Mouse (Mus musculus): ENCODE measurements around the gene Mybphl. TPM values are rescaled to one million over a fixed set of nuclear protein-coding genes. Genes with fewer than 3 reads are reported as not detected.

The Mybphl gene
- polyA plus RNA-seq, 1 experiment from 2014 or later, result not detected

GRCm38 (mm10) chr3:108400442-108400841 is 35.7 kb downstream of the Mybphl start:
- Histone ChIP-seq H3K4me1 (peaks cover 22% of the 10 kb centered on the region), H3K27me3 (no peaks in the 10 kb centered on the region), H3K4me2 (replicated peaks) (no peak overlapping the region), H3K9ac (replicated peaks) (no peak overlapping the region), H3K4me3 (no peak overlapping the region), H3K36me3 (peaks cover 92% of the 10 kb centered on the region), H3K9me3 (no peaks in the 10 kb centered on the region), H3K27ac (replicated peaks) (no peak overlapping the region)
- no peak for ATAC-seq (replicated peaks)
- 91% methylated on average over 5 of the region's 5 CpGs for WGBS

GRCm38 (mm10) chr3:108401692-108402527 is 37.2 kb downstream of the Mybphl start:
- Histone ChIP-seq H3K36me3 (peaks cover 85% of the 10 kb centered on the region), H3K4me3 (0 out of 2 replicates have a peak overlapping the region, but pooled peaks have one; percentile 2), H3K4me1 (peaks cover 36% of the 10 kb centered on the region), H3K27ac (replicated peaks) (peak overlapping the region; percentile 74), H3K27me3 (no peaks in the 10 kb centered on the region), H3K9ac (replicated peaks) (peak overlapping the region; percentile 30; the same call in 1 of the 2 replicates), H3K4me2 (replicated peaks) (no peak overlapping the region), H3K9me3 (no peaks in the 10 kb centered on the region)
- WGBS, result 37% methylated on average over 22 of the region's 22 CpGs
- ATAC-seq (replicated peaks), result peak; percentile 88

- peak overlapping the region; percentile 74 for H3K27ac ChIP-seq (replicated peaks)
- H3K27me3 ChIP-seq, result no peaks in the 10 kb centered on the region
- ATAC-seq (replicated peaks), result no peak
- peaks cover 82% of the 10 kb centered on the region for H3K36me3 ChIP-seq
- no peak overlapping the region for H3K9ac ChIP-seq (replicated peaks)
- no peak overlapping the region for H3K4me2 ChIP-seq (replicated peaks)
- no peaks in the 10 kb centered on the region for H3K9me3 ChIP-seq
- peaks cover 36% of the 10 kb centered on the region for H3K4me1 ChIP-seq
- no peak overlapping the region for H3K4me3 ChIP-seq
- WGBS, result 73% methylated on average over 15 of the region's 15 CpGs
These were observed 37.8 kb downstream of the Mybphl start for GRCm38 (mm10) chr3:108402528-108402920.

GRCm38 (mm10) chr3:108405536-108406305 is 41.0 kb downstream of the Mybphl start:
- Histone ChIP-seq H3K27me3 (no peaks in the 10 kb centered on the region), H3K9me3 (no peaks in the 10 kb centered on the region), H3K4me2 (replicated peaks) (peak overlapping the region; percentile 24), H3K4me3 (no peak overlapping the region), H3K36me3 (peaks cover 53% of the 10 kb centered on the region), H3K4me1 (peaks cover 65% of the 10 kb centered on the region), H3K27ac (replicated peaks) (peak overlapping the region; percentile 90), H3K9ac (replicated peaks) (peak overlapping the region; percentile 29; the same call in 1 of the 2 replicates)
- WGBS, result 17% methylated on average over 14 of the region's 14 CpGs
- peak; percentile 20 for ATAC-seq (replicated peaks)

- Histone ChIP-seq H3K4me1 (peaks cover 72% of the 10 kb centered on the region), H3K36me3 (peaks cover 46% of the 10 kb centered on the region)
- WGBS, result 71% methylated on average over 24 of the region's 24 CpGs
These were observed 41.7 kb downstream of the Mybphl start for GRCm38 (mm10) chr3:108406306-108406885.

GRCm38 (mm10) chr3:108408517-108409008 is 43.9 kb downstream of the Mybphl start:
- 80% methylated on average over 8 of the region's 8 CpGs for WGBS
- Histone ChIP-seq H3K27ac (replicated peaks) (peak overlapping the region; percentile 96; the same call in 1 of the 2 replicates), H3K27me3 (no peaks in the 10 kb centered on the region), H3K36me3 (peaks cover 43% of the 10 kb centered on the region), H3K9me3 (no peaks in the 10 kb centered on the region), H3K9ac (replicated peaks) (no peak overlapping the region), H3K4me3 (no peak overlapping the region), H3K4me1 (peaks cover 75% of the 10 kb centered on the region), H3K4me2 (replicated peaks) (no peak overlapping the region)
- no peak for ATAC-seq (replicated peaks)

More at GRCm38 (mm10) chr3:108406306-108406885, 41.7 kb downstream of the Mybphl start:
- H3K4me2 ChIP-seq (replicated peaks), result peak overlapping the region; percentile 24; the same call in 1 of the 2 replicates
- no peak for ATAC-seq (replicated peaks)
- no peak overlapping the region for H3K9ac ChIP-seq (replicated peaks)
- H3K9me3 ChIP-seq, result no peaks in the 10 kb centered on the region
- no peak overlapping the region for H3K4me3 ChIP-seq
- no peaks in the 10 kb centered on the region for H3K27me3 ChIP-seq
- H3K27ac ChIP-seq (replicated peaks), result peak overlapping the region; percentile 90

- Histone ChIP-seq H3K27ac (replicated peaks) (peak overlapping the region; percentile 96), H3K9me3 (no peaks in the 10 kb centered on the region), H3K4me2 (replicated peaks) (peak overlapping the region; percentile 76), H3K36me3 (peaks cover 41% of the 10 kb centered on the region), H3K4me3 (peak overlapping the region; percentile 40), H3K9ac (replicated peaks) (peak overlapping the region; percentile 67), H3K4me1 (peaks cover 79% of the 10 kb centered on the region), H3K27me3 (no peaks in the 10 kb centered on the region)
- WGBS, result 14% methylated on average over 8 of the region's 8 CpGs
- ATAC-seq (replicated peaks), result peak; percentile 15
These were observed 45.1 kb downstream of the Mybphl start for GRCm38 (mm10) chr3:108409656-108410358.

- Histone ChIP-seq H3K9me3 (no peaks in the 10 kb centered on the region), H3K27ac (replicated peaks) (peak overlapping the region; percentile 96), H3K36me3 (peaks cover 38% of the 10 kb centered on the region), H3K4me3 (peak overlapping the region; percentile 40), H3K4me1 (peaks cover 78% of the 10 kb centered on the region), H3K4me2 (replicated peaks) (peak overlapping the region; percentile 76), H3K9ac (replicated peaks) (peak overlapping the region; percentile 67), H3K27me3 (no peaks in the 10 kb centered on the region)
- WGBS, result under 1% methylated on average over 5 of the region's 5 CpGs
- ATAC-seq (replicated peaks), result peak; percentile 51
These were observed 45.6 kb downstream of the Mybphl start for GRCm38 (mm10) chr3:108410359-108410714.

- Histone ChIP-seq H3K4me2 (replicated peaks) (peak overlapping the region; percentile 76), H3K4me1 (peaks cover 72% of the 10 kb centered on the region), H3K9ac (replicated peaks) (peak overlapping the region; percentile 67), H3K27me3 (no peaks in the 10 kb centered on the region), H3K4me3 (peak overlapping the region; percentile 40), H3K27ac (replicated peaks) (peak overlapping the region; percentile 96), H3K36me3 (peaks cover 37% of the 10 kb centered on the region), H3K9me3 (no peaks in the 10 kb centered on the region)
- WGBS, result 11% methylated on average over 5 of the region's 5 CpGs
- peak; percentile 4; the same call in 1 of the 2 replicates for ATAC-seq (replicated peaks)
These were observed 46.5 kb downstream of the Mybphl start for GRCm38 (mm10) chr3:108411026-108411753.

- H3K4me2 ChIP-seq (replicated peaks), result peak overlapping the region; percentile 76
- peaks cover 32% of the 10 kb centered on the region for H3K36me3 ChIP-seq
- H3K9me3 ChIP-seq, result no peaks in the 10 kb centered on the region
- peaks cover 67% of the 10 kb centered on the region for H3K4me1 ChIP-seq
- no peaks in the 10 kb centered on the region for H3K27me3 ChIP-seq
- peak overlapping the region; percentile 40 for H3K4me3 ChIP-seq
- ATAC-seq (replicated peaks), result peak; percentile 61
- H3K9ac ChIP-seq (replicated peaks), result peak overlapping the region; percentile 67
- peak overlapping the region; percentile 96 for H3K27ac ChIP-seq (replicated peaks)
- WGBS, result 18% methylated on average over 8 of the region's 8 CpGs
These were observed 47.0 kb downstream of the Mybphl start for GRCm38 (mm10) chr3:108411754-108412121.
